Mouse (Mus musculus) MEL-GATA-1-ER (cell line): ENCODE data around the gene Pcdh9.

ENCODE experiments used
- DNase-seq: peaks from one replicate; pipeline ENCODE4 v3.0.0-alpha.2; 2012; ENCODE audit warnings: low read depth; ENCODE audit errors: extremely low read depth

Pcdh9 gene

GRCm38 (mm10) chr14:93794530-93794929 lies 95.9 kb downstream of the Pcdh9 start:
- DNase-seq: no peak

GRCm38 (mm10) chr14:93786234-93786633 lies 104.2 kb downstream of the Pcdh9 start:
- no peak for DNase-seq

- DNase-seq: no peak
Observed at GRCm38 (mm10) chr14:93785031-93785430, 105.4 kb downstream of the Pcdh9 start.

- DNase-seq: no peak
Observed at GRCm38 (mm10) chr14:93762855-93763254, 127.6 kb downstream of the Pcdh9 start.

GRCm38 (mm10) chr14:93734077-93734673 lies 156.3 kb downstream of the Pcdh9 start:
- no peak for DNase-seq

GRCm38 (mm10) chr14:93725798-93726197 lies 164.7 kb downstream of the Pcdh9 start:
- DNase-seq: no peak

GRCm38 (mm10) chr14:93719208-93719607 lies 171.3 kb downstream of the Pcdh9 start:
- no peak for DNase-seq

- DNase-seq: no peak
Observed at GRCm38 (mm10) chr14:93713250-93713935, 177.1 kb downstream of the Pcdh9 start.

- no peak for DNase-seq
Observed at GRCm38 (mm10) chr14:93708651-93709050, 181.8 kb downstream of the Pcdh9 start.

GRCm38 (mm10) chr14:93701385-93702101 lies 188.9 kb downstream of the Pcdh9 start:
- no peak for DNase-seq

- no peak for DNase-seq
Observed at GRCm38 (mm10) chr14:93700916-93701315, 189.6 kb downstream of the Pcdh9 start.

- no peak for DNase-seq
Observed at GRCm38 (mm10) chr14:93684641-93685040, 205.8 kb downstream of the Pcdh9 start.

GRCm38 (mm10) chr14:93675273-93676068 lies 215.0 kb downstream of the Pcdh9 start:
- DNase-seq: no peak

- DNase-seq: no peak
Observed at GRCm38 (mm10) chr14:93653986-93654757, 236.3 kb downstream of the Pcdh9 start.

- no peak for DNase-seq
Observed at GRCm38 (mm10) chr14:93627241-93627640, 263.2 kb downstream of the Pcdh9 start.

GRCm38 (mm10) chr14:93624144-93624543 lies 266.3 kb downstream of the Pcdh9 start:
- no peak for DNase-seq

- DNase-seq: no peak
Observed at GRCm38 (mm10) chr14:93621211-93621610, 269.3 kb downstream of the Pcdh9 start.

- no peak for DNase-seq
Observed at GRCm38 (mm10) chr14:93607546-93607945, 282.9 kb downstream of the Pcdh9 start.

- DNase-seq: no peak
Observed at GRCm38 (mm10) chr14:93599997-93600396, 290.5 kb downstream of the Pcdh9 start.

- DNase-seq: no peak
Observed at GRCm38 (mm10) chr14:93585432-93586024, 305.0 kb downstream of the Pcdh9 start.

- no peak for DNase-seq
Observed at GRCm38 (mm10) chr14:93564361-93564760, 326.1 kb downstream of the Pcdh9 start.
